In genomic region chr12:99380855-99381262, GRCm38 (mm10) we compare ENCODE assay signal across 20 mouse cellular contexts.
DNase-seq lines count a peak whose midpoint lies in the region; ATAC-seq and TF ChIP-seq lines count a peak whose summit lies in the region.
"Had no signal": no experiment of that assay in that cellular context is flagged by ENCODE, and none has a peak within 500 bp of the region (broad histone marks: within the 10 kb centered on the region; RNA-seq: fewer than 3 reads in every experiment).

No protein-coding gene starts in this region.

- no peak overlapping the region for H3K4me3 ChIP-seq in embryonic facial prominence, embryonic 11.5 days (ENCODE audit: low read depth, low read length)
- no peak overlapping the region for H3K4me3 ChIP-seq in embryonic facial prominence, embryonic 10.5 days
- no peak overlapping the region for H3K4me3 ChIP-seq in bone marrow macrophage, adult 2 months (ENCODE audit: insufficient read depth, low read length)
- no peak overlapping the region for H3K4me3 ChIP-seq in spleen, adult 2 months (ENCODE audit: extremely low read depth, insufficient read depth, insufficient read length)
- no peak overlapping the region for H3K4me3 ChIP-seq in left cerebral cortex, adult 2 months
- H3K4me3 ChIP-seq: limb, embryonic 13.5 days had no signal

- no peaks in the 10 kb centered on the region for H3K27me3 ChIP-seq in embryonic facial prominence, embryonic 11.5 days (ENCODE audit: control insufficient read depth, insufficient read depth, low read length)
- no peaks in the 10 kb centered on the region for H3K27me3 ChIP-seq in embryonic facial prominence, embryonic 10.5 days (replicated peaks; ENCODE audit: low read depth, poor library complexity, severe bottlenecking)
- no peaks in the 10 kb centered on the region for H3K27me3 ChIP-seq in spleen, adult 2 months (ENCODE audit: control insufficient read depth, insufficient read depth, low read length)
- H3K27me3 ChIP-seq: limb, embryonic 13.5 days had no signal

- H3K4me2 ChIP-seq in embryonic facial prominence, embryonic 11.5 days (ENCODE audit: low read depth, low read length), result no peak overlapping the region
- H3K4me2 ChIP-seq: limb, embryonic 13.5 days had no signal

- no peak for TF ChIP-seq POLR2A in bone marrow macrophage, adult 2 months (IDR thresholded peaks at IDR 0.05; ENCODE audit: borderline replicate concordance, low read depth, low read length)
- TF ChIP-seq POLR2A in spleen, adult 2 months (IDR thresholded peaks at IDR 0.05; ENCODE audit: low read depth, low read length), result no peak

- H3K9me3 ChIP-seq in embryonic facial prominence, embryonic 11.5 days (replicated peaks; ENCODE audit: control insufficient read depth, low read length), result no peaks in the 10 kb centered on the region
- no peaks in the 10 kb centered on the region for H3K9me3 ChIP-seq in embryonic facial prominence, embryonic 10.5 days
- H3K9me3 ChIP-seq: limb, embryonic 13.5 days had no signal

- H3K4me1 ChIP-seq in embryonic facial prominence, embryonic 11.5 days (ENCODE audit: control insufficient read depth, insufficient read depth, low read length), result no peaks in the 10 kb centered on the region; the same call in 1 of the 2 replicates
- H3K4me1 ChIP-seq in embryonic facial prominence, embryonic 10.5 days, result peaks cover 26% of the 10 kb centered on the region
- peaks cover 45% of the 10 kb centered on the region for H3K4me1 ChIP-seq in bone marrow macrophage, adult 2 months (ENCODE audit: control insufficient read depth, insufficient read depth, low read length)
- peaks cover 13% of the 10 kb centered on the region for H3K4me1 ChIP-seq in spleen, adult 2 months (ENCODE audit: control insufficient read depth, insufficient read depth, insufficient read length)

- intact Hi-C loops in left cerebral cortex, adult 2 months (cut with DNase I), result no loop called here

- H3K36me3 ChIP-seq in embryonic facial prominence, embryonic 11.5 days (replicated peaks; ENCODE audit: control insufficient read depth, insufficient read depth, low read depth, low read length), result no peaks in the 10 kb centered on the region; the same call in 1 of the 2 replicates
- H3K36me3 ChIP-seq in embryonic facial prominence, embryonic 10.5 days (replicated peaks), result peaks cover 59% of the 10 kb centered on the region
- peaks cover 1% of the 10 kb centered on the region; the same call in 1 of the 2 replicates for H3K36me3 ChIP-seq in spleen, adult 2 months (ENCODE audit: control insufficient read depth, insufficient read depth, low read length)

- no peak for DNase-seq in embryonic facial prominence, embryonic 11.5 days (ENCODE audit: low spot score)
- no peak for DNase-seq in embryonic facial prominence, embryonic 10.5 days (ENCODE audit: low spot score)
- DNase-seq in A20 (ENCODE audit: low read depth, low spot score), result peak; percentile 91
- DNase-seq in spleen, adult 2 months (ENCODE audit: low read depth in 1 of 2, low spot score in 2 of 2), result peak; percentile 62 to 73
- no peak for DNase-seq in cerebellum, postnatal 36 days
- no peak for DNase-seq in heart, postnatal 4 days
- DNase-seq in left cerebral cortex, adult 2 months (ENCODE audit: extremely low spot score in 1 of 2, low spot score in 2 of 2), result no peak
- DNase-seq: adrenal gland, adult 8-10 months; cerebellum, adult 2 months; heart, postnatal 10 days; kidney, adult 8-10 months; kidney, postnatal 4 days; lung, adult 2 months; lung, postnatal 4 days; midbrain, embryonic 14.5 days had no signal

- no peak overlapping the region for H3K27ac ChIP-seq in embryonic facial prominence, embryonic 11.5 days (replicated peaks; ENCODE audit: low read depth, low read length)
- H3K27ac ChIP-seq in embryonic facial prominence, embryonic 10.5 days (replicated peaks), result no peak overlapping the region
- H3K27ac ChIP-seq in bone marrow macrophage, adult 2 months (ENCODE audit: insufficient read depth, low read depth, low read length), result peak overlapping the region; percentile 38
- H3K27ac ChIP-seq in spleen, adult 2 months (ENCODE audit: insufficient read depth, low read length), result 0 out of 2 replicates have a peak overlapping the region, but pooled peaks have one; percentile 33
- H3K27ac ChIP-seq in left cerebral cortex, adult 2 months, result no peak overlapping the region
- H3K27ac ChIP-seq: limb, embryonic 13.5 days; stomach, postnatal 0 days had no signal

- no peak for TF ChIP-seq CTCF in bone marrow macrophage, adult 2 months (IDR thresholded peaks at IDR 0.05; ENCODE audit: low read depth, low read length)
- no peak for TF ChIP-seq CTCF in spleen, adult 2 months (IDR thresholded peaks at IDR 0.05; ENCODE audit: extremely low read depth, insufficient read depth, insufficient read length, insufficient replicate concordance)
- no peak for TF ChIP-seq CTCF in left cerebral cortex, adult 2 months (IDR thresholded peaks at IDR 0.05)

- ATAC-seq in embryonic facial prominence, embryonic 11.5 days (replicated peaks; ENCODE audit: insufficient number of reproducible peaks, low FRiP score, low TSS enrichment, low read depth), result peak; percentile 18; the same call in 1 of the 2 replicates
- ATAC-seq: forebrain, embryonic 14.5 days; hindbrain, embryonic 16.5 days had no signal

- no peak overlapping the region for H3K9ac ChIP-seq in embryonic facial prominence, embryonic 11.5 days (replicated peaks; ENCODE audit: low read length)
- H3K9ac ChIP-seq: limb, embryonic 13.5 days had no signal

- 63% methylated on average over 4 of the region's 4 CpGs for WGBS in embryonic facial prominence, embryonic 11.5 days
- 64% methylated on average over 4 of the region's 4 CpGs for WGBS in embryonic facial prominence, embryonic 10.5 days
- 9% methylated on average over 4 of the region's 4 CpGs for WGBS in spleen, adult 2 months

Comparison
In these comparisons a context has a peak if more than half of its experiments do, and no peak if none do; other contexts are left out.
1. DNase-seq: peak in A20 (single experiment) and spleen, adult 2 months (2 of 2); none in embryonic facial prominence, embryonic 11.5 days (single experiment), embryonic facial prominence, embryonic 10.5 days (single experiment), cerebellum, postnatal 36 days (0 of 2), heart, postnatal 4 days (single experiment) and left cerebral cortex, adult 2 months (0 of 2).
2. H3K27ac ChIP-seq: peak in bone marrow macrophage, adult 2 months (single experiment) and spleen, adult 2 months (single experiment); none in embryonic facial prominence, embryonic 11.5 days (single experiment), embryonic facial prominence, embryonic 10.5 days (single experiment) and left cerebral cortex, adult 2 months (single experiment).